Mouse (Mus musculus) thymus, postnatal 0 days (tissue): Measurements from ENCODE around the gene Rfng. TPM values are rescaled to one million over a fixed set of nuclear protein-coding genes. Genes with fewer than 3 reads are reported as not detected.
A peak's percentile ranks its signal among the peaks of the same experiment; 100 is the strongest.
"Not testable (repeated sequence)": the region's sequence is repeated elsewhere in the genome, so short reads cannot be mapped to it uniquely, and the experiment has no call there.

Experiments
- DNase-seq: peaks from one replicate; pipeline ENCODE4 v3.0.0-alpha.2; 2015; ENCODE audit warnings: low spot score
- polyA plus RNA-seq: library from polyadenylated mRNA; unstranded; fragments of >200 nt; fragmentation: Nextera tagmentation; extraction: Ambion mirVana; gene quantifications from 2 replicates; pipeline ENCODE4 v1.2.1, GENCODE M21; 2015

Gene Rfng
- polyA plus RNA-seq, 1 experiment from 2014 or later = 23.7 TPM

DNA sequence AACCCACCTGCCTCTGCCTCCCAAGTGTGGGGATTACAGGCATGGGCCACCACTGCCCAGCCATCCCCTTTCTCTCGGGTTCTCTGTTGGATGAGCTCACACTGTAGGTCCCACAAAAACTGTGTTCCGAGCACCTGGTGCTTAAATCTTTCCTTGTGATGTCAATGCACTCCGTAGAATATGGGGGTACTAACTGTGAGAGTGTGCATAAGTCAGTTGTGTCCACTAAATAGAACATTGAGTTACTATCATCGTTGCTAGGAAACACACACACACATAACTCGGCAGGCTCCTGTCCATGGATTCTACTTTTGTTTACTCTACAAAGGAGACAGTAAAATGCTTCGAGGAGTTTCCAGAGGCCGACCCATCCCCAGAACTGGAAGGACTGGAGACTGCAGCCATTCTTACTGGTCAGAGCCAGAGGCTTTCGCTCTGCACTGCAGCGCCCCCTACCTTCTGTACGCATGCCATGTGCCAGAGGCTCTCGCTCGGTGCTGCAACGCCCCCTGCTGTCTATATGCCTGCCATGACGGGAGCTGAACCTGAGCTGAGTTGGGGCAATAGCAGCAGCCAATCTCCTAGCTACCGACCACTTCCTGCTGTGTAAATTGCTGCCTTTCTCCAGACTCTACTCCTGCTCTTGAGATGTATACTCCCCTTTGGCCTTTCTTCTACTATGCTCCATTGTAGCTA is 8.1 kb downstream of the Rfng start:
- peak; percentile 94 for DNase-seq

DNA sequence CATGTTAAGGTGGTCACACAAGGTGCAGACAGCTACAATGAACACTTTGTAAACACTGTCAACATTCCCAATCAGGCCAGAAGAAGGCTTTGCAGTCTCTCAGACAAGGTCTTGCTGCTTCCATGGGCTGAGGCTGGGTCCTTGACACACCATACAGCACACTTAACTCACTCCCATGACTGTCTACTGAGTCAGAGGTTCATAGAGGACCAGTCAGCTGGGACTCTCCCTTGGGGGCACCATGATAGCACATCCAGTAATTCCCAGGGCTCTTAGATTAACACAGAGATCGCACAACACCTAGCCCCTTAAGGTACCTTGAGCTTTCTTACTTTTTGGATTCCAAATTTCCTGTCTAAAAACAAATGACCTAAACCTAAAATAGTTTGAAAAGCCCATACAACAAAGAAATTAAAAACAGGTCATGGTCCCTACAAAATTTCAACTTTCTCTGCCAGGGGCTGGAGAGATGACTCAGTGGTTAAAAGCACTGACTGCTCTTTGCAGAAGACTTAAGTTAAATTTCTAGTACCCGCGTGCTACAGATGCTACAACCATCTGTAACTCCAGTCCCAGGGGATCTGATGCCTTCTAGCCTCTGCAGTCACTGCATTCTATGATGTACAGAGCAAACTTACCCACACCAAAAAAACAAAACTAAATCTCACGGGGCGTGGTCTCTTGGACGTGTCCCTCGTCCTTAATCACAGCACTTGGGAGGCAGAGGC is 10.4 kb downstream of the Rfng start:
- no peak for DNase-seq

GRCm38 (mm10) chr11:120772749-120773148 is 11.3 kb downstream of the Rfng start:
- DNase-seq = no peak

GRCm38 (mm10) chr11:120768206-120768605 is 15.8 kb downstream of the Rfng start:
- DNase-seq = no peak

GRCm38 (mm10) chr11:120767023-120767422 is 17.0 kb downstream of the Rfng start:
- not testable (repeated sequence) for DNase-seq

- DNase-seq = not testable (repeated sequence)
These were observed 20.6 kb downstream of the Rfng start for GRCm38 (mm10) chr11:120763121-120763999.

DNA sequence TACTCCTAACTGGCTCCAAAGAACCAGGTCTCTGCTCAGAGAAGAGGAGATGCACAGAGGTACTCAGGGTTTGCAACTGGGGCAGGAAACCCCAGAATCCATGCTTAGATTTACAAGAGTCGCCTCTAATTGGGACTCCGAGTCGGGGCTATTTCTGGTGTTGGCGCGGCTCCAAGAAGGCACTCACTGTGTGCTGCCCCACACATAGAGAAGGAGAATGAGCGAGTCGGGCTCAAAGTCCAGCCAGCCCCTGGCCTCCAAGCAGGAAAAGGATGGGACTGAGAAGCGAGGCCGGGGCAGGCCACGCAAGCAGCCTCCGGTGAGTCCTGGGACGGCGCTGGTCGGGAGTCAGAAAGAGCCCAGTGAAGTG is 21.4 kb downstream of the Rfng start, which contains the start of gene Hmga1b:
Gene Hmga1b, plus strand, starts transcription at position 123 of the 370 bp plus-strand sequence.
- not testable (repeated sequence) for DNase-seq

GRCm38 (mm10) chr11:120761811-120762671 is 22.0 kb downstream of the Rfng start:
- no peak for DNase-seq

GRCm38 (mm10) chr11:120760236-120760635 is 23.8 kb downstream of the Rfng start:
- DNase-seq = no peak

DNA sequence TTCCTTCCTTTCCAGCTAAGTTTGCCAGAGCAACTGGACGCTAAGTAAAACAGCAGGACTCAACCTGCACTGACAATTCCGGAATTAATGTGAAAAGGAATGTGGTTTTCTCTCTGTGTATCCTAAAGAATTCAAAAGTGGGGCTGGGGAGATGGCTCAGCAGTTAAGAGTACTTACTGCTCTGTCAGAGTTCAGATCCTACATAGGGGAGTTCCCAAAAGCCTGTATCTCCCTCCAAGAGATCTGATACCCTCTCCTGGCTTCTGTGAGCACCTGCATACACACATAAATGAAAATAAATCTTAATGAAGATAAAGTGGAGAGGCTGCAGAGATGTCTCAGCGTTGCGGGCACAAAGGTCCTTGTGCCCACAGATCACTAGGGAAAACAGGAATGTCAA is 32.4 kb downstream of the Rfng start:
- DNase-seq = no peak

GRCm38 (mm10) chr11:120749430-120749829 is 34.6 kb downstream of the Rfng start:
- peak; percentile 51 for DNase-seq

GRCm38 (mm10) chr11:120747974-120748373 is 36.0 kb downstream of the Rfng start:
- DNase-seq = no peak

- no peak for DNase-seq
These were observed 39.8 kb downstream of the Rfng start for GRCm38 (mm10) chr11:120744121-120744701.

DNA sequence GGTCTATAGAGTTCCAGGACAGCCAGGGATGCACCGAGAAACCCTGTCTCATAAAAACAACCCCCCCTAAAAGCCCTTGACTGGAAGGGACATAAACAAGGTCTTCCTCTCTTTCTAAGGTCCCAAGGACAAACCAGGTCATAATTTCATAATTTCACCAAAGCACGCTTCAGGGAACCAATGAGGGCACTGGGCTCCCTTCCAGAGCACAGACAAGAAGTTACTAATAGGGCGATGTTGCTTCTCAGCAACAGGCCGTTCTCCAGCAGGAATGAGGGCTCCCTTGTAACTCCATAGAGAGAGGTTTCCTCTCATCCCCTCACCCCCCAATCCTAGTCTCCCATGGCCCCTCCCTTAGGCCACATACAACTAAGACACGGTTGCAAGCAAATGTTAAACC is 43.0 kb downstream of the Rfng start:
- no peak for DNase-seq

DNA sequence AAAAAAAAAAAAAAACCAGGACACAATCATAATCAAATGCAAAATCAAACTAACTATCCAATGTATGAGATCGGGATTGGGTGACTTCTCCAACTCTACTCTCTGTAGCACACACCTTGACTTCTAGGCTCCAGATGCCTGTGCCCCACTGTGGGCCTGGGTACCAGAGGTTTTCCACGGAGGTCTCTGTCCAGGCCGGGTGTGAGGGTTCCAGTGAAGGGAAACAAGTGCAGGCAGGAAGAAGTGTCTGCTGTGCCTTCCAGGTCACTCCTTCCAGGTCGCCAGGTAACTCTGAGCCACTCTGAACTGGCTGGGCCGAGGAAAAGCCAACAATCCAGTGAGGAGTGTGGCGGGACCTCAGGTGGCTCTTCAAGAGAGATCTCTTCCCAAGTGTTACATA is 47.6 kb downstream of the Rfng start:
- DNase-seq = no peak

GRCm38 (mm10) chr11:120733521-120733920 is 50.5 kb downstream of the Rfng start:
- DNase-seq = no peak

DNA sequence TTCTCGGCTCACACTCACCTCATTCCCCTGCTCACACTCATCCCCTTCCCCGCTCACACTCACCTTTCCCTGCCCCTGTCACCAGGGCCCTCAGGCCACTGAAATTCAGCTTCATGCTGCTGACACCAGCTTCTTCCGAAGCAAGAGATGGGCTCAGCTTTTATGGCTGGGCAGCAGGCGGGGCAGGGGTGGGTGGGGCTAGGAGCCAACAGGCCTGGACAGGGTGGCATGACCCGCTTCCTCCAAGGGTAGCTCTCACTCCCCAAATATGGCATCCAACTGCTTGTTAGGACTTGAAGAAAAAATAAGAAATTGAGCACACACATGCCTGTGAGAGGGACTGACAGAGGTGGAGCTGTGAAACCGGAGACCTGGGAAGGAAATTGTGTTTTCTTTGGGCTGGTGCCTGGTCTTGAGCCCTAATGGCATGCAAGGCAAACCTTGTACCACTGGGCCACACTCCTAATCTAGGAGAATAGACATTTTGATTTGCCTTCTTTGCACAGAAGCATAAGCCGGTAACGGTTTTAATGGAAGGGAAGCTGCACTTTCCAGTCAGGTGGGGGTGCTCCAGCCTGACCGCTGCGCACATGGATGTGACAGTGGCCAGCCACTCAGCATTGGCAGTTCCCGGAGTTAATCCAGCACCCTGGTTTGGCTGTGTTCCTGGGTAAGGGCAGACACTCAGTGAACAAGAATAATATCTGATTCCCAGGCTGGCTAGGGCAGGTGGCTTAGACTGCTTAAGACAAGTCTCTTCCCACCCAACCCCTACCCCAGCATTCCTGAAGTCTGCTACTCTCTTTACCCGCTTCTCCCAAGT is 51.9 kb downstream of the Rfng start, which contains the start of gene Cbr2:
Gene Cbr2, minus strand, starts transcription at position 257 of the 823 bp plus-strand sequence.
- DNase-seq = no peak

DNA sequence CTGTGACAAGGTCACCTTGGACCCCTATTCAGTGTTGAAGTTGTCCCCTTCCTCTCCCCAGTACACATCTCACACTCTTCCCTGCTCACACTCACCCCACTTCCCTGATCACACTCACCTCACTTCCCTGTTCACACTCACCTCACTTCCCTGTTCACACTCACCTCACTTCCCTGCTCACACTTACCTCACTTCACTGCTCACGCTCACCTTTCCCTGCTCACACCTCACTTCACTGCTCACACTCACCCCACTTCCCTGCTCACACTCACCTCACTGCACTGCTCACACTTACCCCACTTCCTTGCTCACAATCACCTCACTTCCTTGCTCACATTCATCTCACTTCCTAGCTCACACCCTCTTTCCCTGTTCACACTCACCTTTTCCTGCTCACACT is 52.6 kb downstream of the Rfng start:
- no peak for DNase-seq
